Mouse (Mus musculus) forebrain, embryonic 16.5 days (tissue): Measurements from ENCODE around the gene Tubg1. TPM values are rescaled to one million over a fixed set of nuclear protein-coding genes. Genes with fewer than 3 reads are reported as not detected.

Experiments
- ATAC-seq: fragments of 200-750 bp; cut with Nextera tagmentation; 2 replicates; pipeline ENCODE4 v1.8.0; 2017; ENCODE audit warnings: mild to moderate bottlenecking, moderate library complexity
- H3K27ac ChIP-seq: fragments of 300-500 bp; sonication (generic); 2 replicates; pipeline ENCODE4 v1.5.1; 2014; ENCODE audit warnings: low read length, control low read depth
- H3K27me3 ChIP-seq: fragments of 300-500 bp; sonication (generic); replicated peaks from 2 replicates; pipeline ENCODE4 v1.6.1; 2014; ENCODE audit warnings: low read length; ENCODE audit not compliant: control insufficient read depth, insufficient read depth
- H3K36me3 ChIP-seq: fragments of 300-500 bp; sonication (generic); 2 replicates; pipeline ENCODE4 v1.6.1; 2014; ENCODE audit not compliant: control insufficient read depth, insufficient read depth
- H3K4me1 ChIP-seq: fragments of 300-500 bp; sonication (generic); replicated peaks from 2 replicates; pipeline ENCODE4 v1.6.1; 2014; ENCODE audit warnings: low read length; ENCODE audit not compliant: control insufficient read depth, insufficient read depth
- H3K4me2 ChIP-seq: fragments of 300-500 bp; sonication (generic); 2 replicates; pipeline ENCODE4 v1.6.1; 2014; ENCODE audit warnings: mild to moderate bottlenecking, low read length, control low read depth
- H3K4me3 ChIP-seq: fragments of 300-500 bp; sonication (generic); replicated peaks from 2 replicates; pipeline ENCODE4 v1.5.1; 2014; ENCODE audit warnings: mild to moderate bottlenecking, low read length, control low read depth
- H3K9ac ChIP-seq: fragments of 300-500 bp; sonication (generic); replicated peaks from 2 replicates; pipeline ENCODE4 v1.6.1; 2014; ENCODE audit warnings: low read depth, low read length, control low read depth
- H3K9me3 ChIP-seq: fragments of 300-500 bp; sonication (generic); 2 replicates; pipeline ENCODE4 v1.6.1; 2016; ENCODE audit warnings: low read length; ENCODE audit not compliant: control insufficient read depth
- whole genome bisulfite sequencing: fragments of 180-500 bp; shearing (Covaris S2); extraction: QIAGEN DNeasy Blood & Tissue Kit; methylation state at CpG from one replicate; pipeline ENCODE4 v1.1.7; 2014; 5-methylcytosine and 5-hydroxymethylcytosine counted together
- polyA plus RNA-seq: library from polyadenylated mRNA; unstranded; fragments of >200 nt; fragmentation: Nextera tagmentation; extraction: Ambion mirVana; gene quantifications from 2 replicates; pipeline ENCODE4 v1.2.1, GENCODE M21; 2015

Gene Tubg1
- 90.7 and 93.0 TPM in 2 replicates for polyA plus RNA-seq

GRCm38 (mm10) chr11:101119761-101120544 lies at the start of gene Tubg1, which contains the start of gene Retreg3:
Tubg1 (plus strand) TSS chr11:101119938.
Retreg3 (minus strand) TSS chr11:101119893.
- peaks cover 39% of the 10 kb centered on the region for H3K4me1 ChIP-seq
- peak within 1 kb of the TSS; percentile 99 for H3K4me2 ChIP-seq
- under 1% methylated on average over 61 of the region's 61 CpGs for WGBS
- H3K9me3 ChIP-seq: no peaks in the 10 kb centered on the region
- H3K9ac ChIP-seq: peak within 1 kb of the TSS; percentile 97
- H3K36me3 ChIP-seq: peaks cover 6% of the 10 kb centered on the region; the same call in 1 of the 2 replicates
- ATAC-seq: peak; percentile 98
- H3K27ac ChIP-seq: peak within 1 kb of the TSS; percentile 92
- H3K27me3 ChIP-seq: no peaks in the 10 kb centered on the region
- peak within 1 kb of the TSS; percentile 91 for H3K4me3 ChIP-seq

GRCm38 (mm10) chr11:101070189-101070527 lies 49.6 kb upstream of the Tubg1 start:
- Histone ChIP-seq H3K27me3 (no peaks in the 10 kb centered on the region), H3K9me3 (no peaks in the 10 kb centered on the region), H3K9ac (peak overlapping the region; percentile 88), H3K36me3 (no peaks in the 10 kb centered on the region), H3K4me1 (peaks cover 22% of the 10 kb centered on the region), H3K27ac (peak overlapping the region; percentile 53; the same call in 1 of the 2 replicates), H3K4me2 (peak overlapping the region; percentile 93), H3K4me3 (peak overlapping the region; percentile 76)
- ATAC-seq: peak; percentile 59
- under 1% methylated on average over 36 of the region's 36 CpGs for WGBS

- Histone ChIP-seq H3K9me3 (no peaks in the 10 kb centered on the region), H3K27me3 (no peaks in the 10 kb centered on the region), H3K4me2 (peak overlapping the region; percentile 93), H3K27ac (no peak overlapping the region), H3K9ac (peak overlapping the region; percentile 88), H3K4me3 (no peak overlapping the region), H3K36me3 (no peaks in the 10 kb centered on the region), H3K4me1 (peaks cover 22% of the 10 kb centered on the region)
- ATAC-seq: no peak
- 64% methylated on average over 6 of the region's 6 CpGs for WGBS
Observed at GRCm38 (mm10) chr11:101070987-101071386, 48.8 kb upstream of the Tubg1 start.

- H3K36me3 ChIP-seq: no peaks in the 10 kb centered on the region
- H3K4me3 ChIP-seq: no peak overlapping the region
- no peak overlapping the region for H3K4me2 ChIP-seq
- H3K9ac ChIP-seq: no peak overlapping the region
- no peaks in the 10 kb centered on the region for H3K9me3 ChIP-seq
- peaks cover 18% of the 10 kb centered on the region for H3K4me1 ChIP-seq
- no peaks in the 10 kb centered on the region for H3K27me3 ChIP-seq
- ATAC-seq: no peak
- WGBS: 75% methylated on average over 14 of the region's 14 CpGs
- H3K27ac ChIP-seq: no peak overlapping the region
Observed at GRCm38 (mm10) chr11:101071810-101072428, 47.8 kb upstream of the Tubg1 start.

GRCm38 (mm10) chr11:101078121-101078520 lies 41.6 kb upstream of the Tubg1 start, which contains the start of gene Hsd17b1:
Hsd17b1 (plus strand) TSS chr11:101078411.
- Histone ChIP-seq H3K4me1 (peaks cover 7% of the 10 kb centered on the region), H3K36me3 (no peaks in the 10 kb centered on the region), H3K4me3 (no peak within 1 kb of the TSS), H3K9me3 (no peaks in the 10 kb centered on the region), H3K4me2 (no peak within 1 kb of the TSS), H3K27ac (no peak within 1 kb of the TSS), H3K9ac (no peak within 1 kb of the TSS), H3K27me3 (peaks cover 40% of the 10 kb centered on the region)
- ATAC-seq: no peak
- WGBS: 69% methylated on average over 9 of the region's 9 CpGs

- Histone ChIP-seq H3K36me3 (no peaks in the 10 kb centered on the region), H3K4me2 (no peak overlapping the region), H3K27me3 (peaks cover 40% of the 10 kb centered on the region), H3K27ac (no peak overlapping the region), H3K9ac (no peak overlapping the region), H3K4me1 (peaks cover 16% of the 10 kb centered on the region), H3K9me3 (no peaks in the 10 kb centered on the region), H3K4me3 (no peak overlapping the region)
- WGBS: 1% methylated on average over 27 of the region's 27 CpGs
- ATAC-seq: no peak
Observed at GRCm38 (mm10) chr11:101079746-101080145, 40.0 kb upstream of the Tubg1 start.

- Histone ChIP-seq H3K4me2 (no peak overlapping the region), H3K27me3 (peaks cover 40% of the 10 kb centered on the region)
Observed at GRCm38 (mm10) chr11:101080421-101080820, 39.3 kb upstream of the Tubg1 start.

GRCm38 (mm10) chr11:101081659-101082058 lies 38.1 kb upstream of the Tubg1 start:
- ATAC-seq: no peak
- Histone ChIP-seq H3K4me3 (peak overlapping the region; percentile 91), H3K9ac (peak overlapping the region; percentile 94), H3K27ac (peak overlapping the region; percentile 94), H3K36me3 (no peaks in the 10 kb centered on the region), H3K27me3 (peaks cover 40% of the 10 kb centered on the region), H3K4me1 (peaks cover 24% of the 10 kb centered on the region), H3K9me3 (no peaks in the 10 kb centered on the region), H3K4me2 (peak overlapping the region; percentile 100)
- WGBS: 4% methylated on average over 10 of the region's 10 CpGs

More at GRCm38 (mm10) chr11:101080421-101080820, 39.3 kb upstream of the Tubg1 start:
- H3K4me3 ChIP-seq: no peak overlapping the region
- no peaks in the 10 kb centered on the region for H3K36me3 ChIP-seq
- H3K9me3 ChIP-seq: no peaks in the 10 kb centered on the region
- WGBS: 60% methylated on average over 5 of the region's 5 CpGs
- H3K9ac ChIP-seq: no peak overlapping the region
- no peak overlapping the region for H3K27ac ChIP-seq
- peaks cover 16% of the 10 kb centered on the region for H3K4me1 ChIP-seq
- ATAC-seq: no peak
